Mouse (Mus musculus) bone marrow, adult 2 months (tissue): ENCODE measurements around the gene Mrln. TPM values are rescaled to one million over a fixed set of nuclear protein-coding genes. Genes with fewer than 3 reads are reported as not detected.

Source experiments
- H3K27ac ChIP-seq: fragments of 200-500 bp; 2 replicates; pipeline ENCODE4 v1.5.1; 2012; ENCODE audit warnings: low read depth, mild to moderate bottlenecking, control low read depth, inconsistent platforms, low read length; ENCODE audit not compliant: control insufficient read depth, poor library complexity, insufficient read depth
- H3K4me1 ChIP-seq: fragments of 200-500 bp; 2 replicates; pipeline ENCODE4 v1.6.1; 2011; ENCODE audit warnings: low read length; ENCODE audit not compliant: control insufficient read depth, insufficient read depth
- H3K4me3 ChIP-seq: fragments of 200-500 bp; replicated peaks from 2 replicates; pipeline ENCODE3; 2011; ENCODE audit warnings: mild to moderate bottlenecking, low read depth, low read length, control low read depth; ENCODE audit not compliant: control insufficient read depth
- CTCF ChIP-seq: fragments of 200-500 bp; IDR thresholded peaks from 2 replicates; pipeline ENCODE4 v1.5.1; 2011; ENCODE audit warnings: low read length, control low read depth; ENCODE audit not compliant: control insufficient read depth, insufficient read depth
- POLR2A ChIP-seq: fragments of 200-500 bp; IDR thresholded peaks from 2 replicates; pipeline ENCODE4 v1.6.1; 2011; ENCODE audit warnings: low read depth, mild to moderate bottlenecking, control low read depth, low read length, borderline replicate concordance; ENCODE audit not compliant: control insufficient read depth
- WGBS: fragments of 180-500 bp; shearing (Covaris S2); methylation state at CpG from one replicate; pipeline ENCODE4 v1.1.7; 2018; 5-methylcytosine and 5-hydroxymethylcytosine counted together
- polyA plus RNA-seq: library from polyadenylated mRNA; stranded (reverse); fragments of >200 nt; gene quantifications from 2 replicates; pipeline ENCODE4 v1.2.4, GENCODE M21; 2011; ENCODE audit warnings: low replicate concordance; ENCODE audit not compliant: missing spikeins, insufficient read depth, insufficient read length

Mrln gene
- polyA plus RNA-seq, 1 experiment = not detected

DNA sequence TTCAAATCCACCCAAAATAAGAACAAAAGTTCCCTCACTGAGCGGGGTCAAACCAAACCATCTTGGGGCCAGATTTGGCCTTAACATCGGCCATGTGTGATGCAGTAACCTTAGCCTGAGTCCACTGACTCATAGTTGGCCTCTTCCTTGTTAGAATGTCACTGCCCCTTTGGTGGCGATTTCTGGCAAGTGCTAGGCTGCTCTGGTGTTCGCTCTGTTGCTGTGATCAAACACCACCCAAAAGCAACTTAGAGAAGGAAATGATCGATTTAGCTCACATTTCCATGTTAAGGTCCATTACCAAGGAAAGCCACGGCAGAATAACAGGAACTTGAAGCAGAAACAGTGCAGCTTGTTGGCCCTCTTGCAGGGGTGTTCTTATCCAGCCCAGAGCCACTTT lies 46.3 kb downstream of the Mrln start:
- TF ChIP-seq CTCF = no peak
- TF ChIP-seq POLR2A = no peak
- Histone ChIP-seq H3K4me1 (no peaks in the 10 kb centered on the region), H3K27ac (no peak overlapping the region), H3K4me3 (no peak overlapping the region)
- 57% methylated on average over 6 of the region's 6 CpGs for whole genome bisulfite sequencing

DNA sequence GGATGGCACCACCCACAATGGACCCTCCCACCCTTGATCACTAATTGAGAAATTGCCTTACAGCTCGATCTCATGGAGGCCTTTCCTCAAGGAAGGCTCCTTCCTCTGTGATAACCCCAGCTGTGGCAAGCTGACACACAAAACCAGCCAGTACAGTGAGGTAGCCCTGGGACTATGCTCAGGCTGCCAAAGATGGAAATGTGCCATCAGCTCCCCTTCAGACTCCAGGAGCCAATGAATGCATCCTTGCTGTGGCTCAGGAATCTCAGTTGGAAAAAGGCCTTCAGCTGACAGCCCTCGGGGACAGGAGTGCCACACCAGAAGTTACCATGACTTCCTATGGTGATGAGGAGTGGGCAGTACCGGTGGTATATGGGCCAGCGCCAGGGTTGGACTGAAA lies 50.2 kb downstream of the Mrln start:
- Histone ChIP-seq H3K4me3 (no peak overlapping the region), H3K4me1 (no peaks in the 10 kb centered on the region; the same call in 1 of the 2 replicates), H3K27ac (no peak overlapping the region)
- no peak for TF ChIP-seq CTCF
- no peak for TF ChIP-seq POLR2A
- WGBS = 51% methylated on average over 4 of the region's 4 CpGs

DNA sequence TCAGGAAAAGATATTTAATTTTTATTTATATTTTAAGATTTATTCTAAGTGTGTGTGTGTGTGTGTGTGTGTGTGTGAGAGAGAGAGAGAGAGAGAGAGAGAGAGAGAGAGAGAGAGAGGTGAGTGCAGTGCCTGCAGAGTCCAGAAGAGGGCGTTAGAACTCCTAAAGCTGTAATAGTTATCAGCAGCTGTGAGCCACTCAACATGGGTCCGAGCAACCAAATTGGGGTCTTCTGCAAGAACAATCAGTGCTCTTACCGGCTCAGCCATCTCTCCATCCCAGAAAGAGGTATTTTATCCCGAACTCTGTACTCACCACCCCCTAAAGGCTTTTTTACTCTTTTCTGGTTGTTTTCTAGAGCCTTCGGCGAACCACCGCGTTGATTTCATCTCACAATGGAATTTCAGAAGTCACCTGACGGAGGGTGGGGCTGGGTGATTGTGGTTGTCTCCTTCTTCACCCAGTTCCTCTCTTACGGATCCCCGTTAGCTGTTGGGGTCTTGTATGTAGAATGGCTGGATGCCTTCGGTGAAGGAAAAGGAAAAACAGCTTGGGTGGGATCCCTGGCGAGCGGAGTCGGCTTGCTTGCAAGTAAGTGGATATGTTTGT lies 51.2 kb downstream of the Mrln start:
- 81% methylated on average over 15 of the region's 15 CpGs for WGBS
- Histone ChIP-seq H3K4me3 (no peak overlapping the region), H3K27ac (no peak overlapping the region), H3K4me1 (no peaks in the 10 kb centered on the region; the same call in 1 of the 2 replicates)
- TF ChIP-seq POLR2A = no peak
- TF ChIP-seq CTCF = no peak

DNA sequence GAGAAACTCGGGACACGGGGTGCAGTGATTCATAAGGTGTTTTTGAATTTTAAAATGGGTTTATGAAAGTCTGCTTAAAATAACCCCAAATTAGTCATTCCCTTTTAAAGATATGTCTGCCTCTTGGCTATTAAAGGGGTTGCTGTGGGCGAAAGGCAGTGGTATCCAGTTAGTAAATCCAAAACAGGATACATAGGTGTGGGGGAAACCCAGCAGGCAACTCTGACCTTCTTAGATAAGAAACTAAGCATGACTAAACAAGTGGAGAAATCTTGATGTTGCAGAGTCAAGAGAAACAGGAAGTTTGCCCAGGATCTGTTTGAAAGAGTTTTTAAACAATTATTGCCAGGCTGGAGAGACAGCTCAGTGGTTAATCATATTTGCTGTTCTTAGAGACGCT lies 52.6 kb downstream of the Mrln start:
- no peak overlapping the region for H3K27ac ChIP-seq
- H3K4me1 ChIP-seq = no peaks in the 10 kb centered on the region; the same call in 1 of the 2 replicates
- TF ChIP-seq CTCF (no peak), POLR2A (no peak)
- WGBS = 8% methylated on average over 4 of the region's 4 CpGs
- no peak overlapping the region for H3K4me3 ChIP-seq

DNA sequence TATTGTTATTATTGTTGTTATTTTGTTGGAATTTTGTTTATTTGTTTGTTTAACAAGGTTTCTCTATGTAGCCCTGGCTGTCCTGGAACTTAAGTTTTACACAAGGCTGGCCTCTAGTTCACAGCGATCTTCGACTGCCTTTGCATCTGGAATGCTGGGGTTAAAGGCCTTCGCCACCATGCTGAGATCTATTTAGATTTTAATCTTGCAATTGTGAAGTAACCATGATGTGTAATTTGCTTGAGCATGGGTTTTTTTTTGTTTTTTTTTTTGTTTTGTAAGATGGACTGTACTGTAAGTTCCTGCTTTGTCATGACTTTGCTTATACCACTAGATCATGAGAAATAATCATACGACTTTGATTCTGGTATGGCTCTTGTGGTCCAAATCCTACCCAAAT lies 56.4 kb downstream of the Mrln start:
- TF ChIP-seq CTCF = no peak
- no peak for TF ChIP-seq POLR2A
- Histone ChIP-seq H3K4me1 (no peaks in the 10 kb centered on the region; the same call in 1 of the 2 replicates), H3K27ac (no peak overlapping the region), H3K4me3 (no peak overlapping the region)
- 63% methylated on average over 4 of the region's 4 CpGs for WGBS

DNA sequence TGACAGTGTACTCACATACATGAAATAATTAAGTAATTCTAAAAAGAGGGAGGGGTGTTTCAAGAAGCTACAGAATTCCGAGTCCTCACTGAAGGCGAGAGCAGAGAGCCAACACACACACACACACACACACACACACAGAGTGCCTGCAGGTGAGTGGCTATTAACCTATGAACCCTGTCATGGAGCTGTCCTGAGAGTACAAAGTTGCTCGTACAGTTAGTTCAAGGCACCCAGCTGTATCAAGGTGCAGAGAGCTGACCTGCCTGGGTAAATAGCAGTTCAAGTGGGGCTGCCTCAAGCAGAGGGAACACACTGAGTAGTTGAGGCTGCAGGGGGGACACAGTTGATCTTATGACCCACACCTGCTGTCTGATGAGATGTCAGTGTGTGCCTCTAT lies 57.6 kb downstream of the Mrln start:
- no peak overlapping the region for H3K27ac ChIP-seq
- H3K4me3 ChIP-seq = no peak overlapping the region
- 79% methylated on average over 3 of the region's 3 CpGs for WGBS
- TF ChIP-seq POLR2A = no peak
- no peak for TF ChIP-seq CTCF
- no peaks in the 10 kb centered on the region; the same call in 1 of the 2 replicates for H3K4me1 ChIP-seq

DNA sequence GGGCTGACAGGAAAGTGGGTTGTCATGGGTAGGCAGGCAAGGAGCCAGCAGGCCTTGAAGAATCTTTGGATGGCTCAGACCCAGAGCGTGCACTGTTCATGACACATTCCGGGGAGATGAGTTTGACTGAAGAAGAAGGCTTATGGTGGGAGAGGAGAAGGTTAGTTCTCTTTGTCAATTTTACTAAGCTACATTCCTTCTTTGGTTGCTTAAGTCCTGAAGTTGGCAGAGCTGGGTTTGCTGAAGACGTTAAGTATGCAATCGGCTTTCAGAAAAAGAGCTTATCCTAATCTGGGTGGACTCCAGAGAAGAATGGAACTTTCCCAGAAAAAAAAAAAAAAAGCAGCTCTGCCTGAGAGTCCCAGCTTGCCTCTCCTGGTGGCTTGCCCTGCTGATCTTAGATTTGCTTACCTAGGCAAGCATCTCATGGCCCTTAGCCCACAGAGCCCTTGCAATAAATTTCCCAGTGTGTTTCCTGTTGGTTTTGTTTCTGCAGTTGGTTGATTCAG lies 59.3 kb downstream of the Mrln start:
- WGBS = 51% methylated on average over 4 of the region's 4 CpGs
- TF ChIP-seq CTCF (no peak), POLR2A (no peak)
- H3K4me1 ChIP-seq = no peaks in the 10 kb centered on the region
- H3K27ac ChIP-seq = no peak overlapping the region
- no peak overlapping the region for H3K4me3 ChIP-seq

DNA sequence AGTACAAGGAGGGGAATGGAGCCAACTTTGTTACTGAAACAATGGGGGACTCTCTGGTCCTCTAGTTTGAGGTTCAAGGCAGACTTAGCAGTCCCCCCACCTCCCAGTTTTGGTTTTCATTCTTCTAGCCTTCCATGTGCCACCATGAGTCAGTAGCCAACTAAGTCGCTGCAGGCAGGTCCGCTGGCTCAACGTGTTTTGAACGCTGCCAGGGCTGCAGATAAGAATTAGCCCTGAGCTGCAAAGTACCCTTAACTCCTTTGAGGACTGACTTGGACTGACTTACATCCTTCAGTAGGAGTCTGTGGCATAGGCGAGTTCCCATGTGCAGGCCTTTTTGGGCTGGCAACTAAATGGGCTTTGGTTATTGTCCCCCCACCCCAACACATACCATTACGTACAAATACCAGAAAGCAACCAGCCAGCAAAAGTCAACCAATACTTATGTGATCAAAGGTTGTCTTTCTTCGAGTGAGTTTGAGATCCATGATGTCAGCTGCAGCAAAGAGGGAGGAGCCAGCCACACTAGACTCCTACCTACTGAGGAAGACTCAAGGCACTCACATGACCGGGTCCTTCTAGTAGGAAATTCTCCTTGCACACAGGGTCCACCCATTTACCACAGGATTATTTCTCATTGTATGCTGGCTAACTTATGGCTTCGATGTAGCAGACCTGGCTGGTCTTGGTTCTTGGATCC lies 60.0 kb downstream of the Mrln start:
- Histone ChIP-seq H3K4me3 (no peak overlapping the region), H3K27ac (no peak overlapping the region), H3K4me1 (no peaks in the 10 kb centered on the region)
- no peak for TF ChIP-seq POLR2A
- TF ChIP-seq CTCF = no peak
- 52% methylated on average over 9 of the region's 9 CpGs for WGBS
